Mouse (Mus musculus) hindbrain, embryonic 14.5 days (tissue): ENCODE data around the gene 2510002D24Rik. TPM values are rescaled to one million over a fixed set of nuclear protein-coding genes. Genes with fewer than 3 reads are reported as not detected.

Experiments
- ATAC-seq: fragments of 200-750 bp; cut with Nextera tagmentation; 2 replicates; pipeline ENCODE4 v1.8.0; 2017; ENCODE audit warnings: moderate number of reproducible peaks, mild to moderate bottlenecking, moderate TSS enrichment, moderate library complexity; ENCODE audit not compliant: low FRiP score
- DNase-seq: peaks from one replicate; pipeline ENCODE4 v3.0.0-alpha.2; 2015; ENCODE audit warnings: low spot score
- H3K27ac ChIP-seq: fragments of 300-500 bp; sonication (generic); 2 replicates; pipeline ENCODE4 v1.5.1; 2014; ENCODE audit warnings: mild to moderate bottlenecking, moderate library complexity
- H3K27me3 ChIP-seq: fragments of 300-500 bp; sonication (generic); 2 replicates; pipeline ENCODE4 v1.6.1; 2014; ENCODE audit warnings: mild to moderate bottlenecking, low read length, mixed read lengths; ENCODE audit not compliant: control insufficient read depth, insufficient read depth
- H3K36me3 ChIP-seq: fragments of 300-500 bp; sonication (generic); replicated peaks from 2 replicates; pipeline ENCODE4 v1.6.1; 2014; ENCODE audit not compliant: control insufficient read depth, insufficient read depth
- H3K4me1 ChIP-seq: fragments of 300-500 bp; sonication (generic); replicated peaks from 2 replicates; pipeline ENCODE4 v1.6.1; 2014; ENCODE audit warnings: antibody characterized with exemption, low read length, mixed read lengths; ENCODE audit not compliant: control insufficient read depth, insufficient read depth
- H3K4me2 ChIP-seq: fragments of 300-500 bp; sonication (generic); replicated peaks from 2 replicates; pipeline ENCODE4 v1.6.1; 2014; ENCODE audit warnings: mild to moderate bottlenecking, moderate library complexity
- H3K4me3 ChIP-seq: fragments of 300-500 bp; sonication (generic); replicated peaks from 2 replicates; pipeline ENCODE4 v1.5.1; 2014; ENCODE audit warnings: mild to moderate bottlenecking, low read length
- H3K9ac ChIP-seq: fragments of 300-500 bp; sonication (generic); 2 replicates; pipeline ENCODE4 v1.6.1; 2014
- H3K9me3 ChIP-seq: fragments of 300-500 bp; sonication (generic); 2 replicates; pipeline ENCODE4 v1.6.1; 2016; ENCODE audit warnings: low read length; ENCODE audit not compliant: control insufficient read depth
- WGBS: fragments of 180-500 bp; shearing (Covaris S2); extraction: QIAGEN DNeasy Blood & Tissue Kit; methylation state at CpG from one replicate; pipeline ENCODE4 v1.1.7; 2014; 5-methylcytosine and 5-hydroxymethylcytosine counted together
- polyA plus RNA-seq: library from polyadenylated mRNA; unstranded; fragments of >200 nt; fragmentation: Nextera tagmentation; extraction: Ambion mirVana; gene quantifications from 2 replicates; pipeline ENCODE4 v1.2.1, GENCODE M21; 2014

Gene 2510002D24Rik
- 24.7 and 31.7 TPM in 2 replicates for polyA plus RNA-seq

GRCm38 (mm10) chr16:18836468-18837208, at the start of gene 2510002D24Rik, which contains the start of gene Gm28539:
Gene 2510002D24Rik (plus strand): TSS chr16:18836578.
Gene Gm28539 (plus strand): TSS chr16:18836584.
- peaks cover 44% of the 10 kb centered on the region for H3K36me3 ChIP-seq
- ATAC-seq (peak; percentile 97), DNase-seq (peak; percentile 90)
- 1% methylated on average over 46 of the region's 46 CpGs for WGBS
- peak within 1 kb of the TSS; percentile 89 for H3K9ac ChIP-seq
- peak within 1 kb of the TSS; percentile 59 for H3K4me2 ChIP-seq
- H3K9me3 ChIP-seq = no peaks in the 10 kb centered on the region
- peaks cover 5% of the 10 kb centered on the region for H3K4me1 ChIP-seq
- H3K27ac ChIP-seq = peak within 1 kb of the TSS; percentile 75
- H3K27me3 ChIP-seq = no peaks in the 10 kb centered on the region
- H3K4me3 ChIP-seq = peak within 1 kb of the TSS; percentile 82

- H3K27me3 ChIP-seq = no peaks in the 10 kb centered on the region
- no peak overlapping the region for H3K27ac ChIP-seq
- no peaks in the 10 kb centered on the region for H3K4me1 ChIP-seq
- 92% methylated on average over 10 of the region's 10 CpGs for WGBS
- H3K9ac ChIP-seq = no peak overlapping the region
- H3K4me3 ChIP-seq = no peak overlapping the region
- ATAC-seq (no peak), DNase-seq (no peak)
- no peaks in the 10 kb centered on the region for H3K9me3 ChIP-seq
- H3K36me3 ChIP-seq = no peaks in the 10 kb centered on the region
- no peak overlapping the region for H3K4me2 ChIP-seq
Measured at GRCm38 (mm10) chr16:18786652-18787051, 49.7 kb upstream of the 2510002D24Rik start.

GRCm38 (mm10) chr16:18788627-18789406, 47.6 kb upstream of the 2510002D24Rik start:
- Histone ChIP-seq H3K4me2 (no peak overlapping the region), H3K9me3 (no peaks in the 10 kb centered on the region), H3K36me3 (no peaks in the 10 kb centered on the region), H3K4me1 (no peaks in the 10 kb centered on the region), H3K9ac (no peak overlapping the region), H3K27ac (no peak overlapping the region), H3K27me3 (no peaks in the 10 kb centered on the region), H3K4me3 (no peak overlapping the region)
- DNase-seq (no peak), ATAC-seq (no peak)
- WGBS = 90% methylated on average over 10 of the region's 10 CpGs

- H3K9ac ChIP-seq = no peak overlapping the region
- no peaks in the 10 kb centered on the region for H3K27me3 ChIP-seq
- no peak overlapping the region for H3K4me3 ChIP-seq
- no peaks in the 10 kb centered on the region for H3K36me3 ChIP-seq
- H3K27ac ChIP-seq = no peak overlapping the region
- no peaks in the 10 kb centered on the region for H3K4me1 ChIP-seq
- no peak overlapping the region for H3K4me2 ChIP-seq
- H3K9me3 ChIP-seq = no peaks in the 10 kb centered on the region
- no peak for DNase-seq
- no peak for ATAC-seq
- WGBS = 84% methylated on average over 11 of the region's 11 CpGs
Measured at GRCm38 (mm10) chr16:18795223-18795899, 41.0 kb upstream of the 2510002D24Rik start.

- DNase-seq (no peak), ATAC-seq (no peak)
- Histone ChIP-seq H3K4me3 (no peak overlapping the region), H3K9ac (no peak overlapping the region), H3K27me3 (no peaks in the 10 kb centered on the region), H3K4me2 (no peak overlapping the region), H3K4me1 (no peaks in the 10 kb centered on the region), H3K9me3 (no peaks in the 10 kb centered on the region), H3K36me3 (0 out of 2 replicates have a peak, but pooled peaks cover 3% of the 10 kb centered on the region), H3K27ac (no peak overlapping the region)
- WGBS = 90% methylated on average over 7 of the region's 7 CpGs
Measured at GRCm38 (mm10) chr16:18796645-18797044, 39.7 kb upstream of the 2510002D24Rik start.

DNA sequence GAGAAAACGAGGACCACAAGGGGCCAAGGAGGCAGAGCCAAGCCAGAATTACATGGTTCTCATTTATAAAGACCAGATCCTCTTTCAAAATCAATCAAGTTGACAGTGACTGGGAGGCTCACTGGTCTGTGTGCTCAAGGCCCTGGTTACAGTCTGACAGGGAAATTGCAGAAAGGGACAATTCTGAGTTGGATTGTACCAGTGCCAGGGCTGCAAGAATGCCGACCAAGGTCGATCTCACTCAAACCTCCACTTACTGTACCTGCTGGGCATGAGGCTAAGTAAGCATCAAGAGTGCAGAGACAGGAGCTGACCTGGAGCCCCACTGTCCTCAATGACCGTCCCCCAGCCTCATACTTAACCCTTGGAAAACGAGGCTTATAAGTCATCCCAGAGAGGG, 38.2 kb upstream of the 2510002D24Rik start:
- Histone ChIP-seq H3K36me3 (0 out of 2 replicates have a peak, but pooled peaks cover 4% of the 10 kb centered on the region), H3K27me3 (no peaks in the 10 kb centered on the region), H3K4me3 (no peak overlapping the region), H3K4me1 (no peaks in the 10 kb centered on the region), H3K9me3 (no peaks in the 10 kb centered on the region), H3K9ac (no peak overlapping the region), H3K27ac (no peak overlapping the region), H3K4me2 (no peak overlapping the region)
- DNase-seq (no peak), ATAC-seq (no peak)
- WGBS = 93% methylated on average over 5 of the region's 5 CpGs

GRCm38 (mm10) chr16:18798841-18799240, 37.5 kb upstream of the 2510002D24Rik start:
- no peak overlapping the region for H3K27ac ChIP-seq
- no peaks in the 10 kb centered on the region for H3K4me1 ChIP-seq
- DNase-seq (peak; percentile 63), ATAC-seq (peak; percentile 64; the same call in 1 of the 2 replicates)
- no peak overlapping the region for H3K4me2 ChIP-seq
- H3K27me3 ChIP-seq = no peaks in the 10 kb centered on the region
- WGBS = 51% methylated on average over 2 of the region's 2 CpGs
- no peak overlapping the region for H3K9ac ChIP-seq
- no peak overlapping the region for H3K4me3 ChIP-seq
- H3K36me3 ChIP-seq = 0 out of 2 replicates have a peak, but pooled peaks cover 4% of the 10 kb centered on the region
- H3K9me3 ChIP-seq = no peaks in the 10 kb centered on the region

DNA sequence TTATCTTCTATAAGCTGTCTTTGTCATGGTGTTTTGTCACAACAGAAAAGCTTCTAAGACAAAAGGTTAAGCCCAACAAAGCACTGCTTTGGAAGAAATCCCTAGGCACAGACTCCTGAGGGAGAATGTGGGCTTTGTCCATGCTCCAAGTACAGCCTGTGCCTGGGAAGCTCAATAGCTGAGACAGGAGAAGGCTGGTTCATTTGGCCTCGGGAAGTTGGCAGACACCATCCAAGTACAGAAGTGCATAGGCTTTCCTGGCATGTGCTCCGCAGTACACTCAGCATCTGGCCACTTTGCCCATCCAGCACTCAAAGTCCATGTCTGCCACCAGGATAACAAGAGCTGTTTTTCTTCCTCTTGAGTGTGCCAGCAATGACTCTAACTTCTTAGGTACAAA, 30.6 kb upstream of the 2510002D24Rik start:
- no peak overlapping the region for H3K4me3 ChIP-seq
- no peaks in the 10 kb centered on the region for H3K9me3 ChIP-seq
- H3K4me2 ChIP-seq = no peak overlapping the region
- WGBS = 92% methylated on average over 2 of the region's 2 CpGs
- H3K9ac ChIP-seq = no peak overlapping the region
- DNase-seq = no peak
- no peaks in the 10 kb centered on the region for H3K4me1 ChIP-seq
- H3K27me3 ChIP-seq = no peaks in the 10 kb centered on the region
- H3K36me3 ChIP-seq = peaks cover 9% of the 10 kb centered on the region; the same call in 1 of the 2 replicates
- H3K27ac ChIP-seq = no peak overlapping the region
- ATAC-seq = no peak

- no peak overlapping the region for H3K9ac ChIP-seq
- no peaks in the 10 kb centered on the region for H3K27me3 ChIP-seq
- no peak for DNase-seq
- peaks cover 10% of the 10 kb centered on the region for H3K4me1 ChIP-seq
- peaks cover 5% of the 10 kb centered on the region; the same call in 1 of the 2 replicates for H3K36me3 ChIP-seq
- H3K9me3 ChIP-seq = no peaks in the 10 kb centered on the region
- H3K4me2 ChIP-seq = no peak overlapping the region
- no peak for ATAC-seq
- WGBS = 93% methylated on average over 5 of the region's 5 CpGs
- no peak overlapping the region for H3K4me3 ChIP-seq
- H3K27ac ChIP-seq = no peak overlapping the region
Measured at GRCm38 (mm10) chr16:18809001-18809400, 27.4 kb upstream of the 2510002D24Rik start.
